Mouse (Mus musculus) lung, adult 2 months (tissue): ENCODE data around the gene Cnga3.

ENCODE experiments used
- CTCF ChIP-seq: fragments of 200-500 bp; IDR thresholded peaks from 2 replicates; pipeline ENCODE4 v1.5.1; 2011; ENCODE audit warnings: mild to moderate bottlenecking, low read length, control low read depth; ENCODE audit not compliant: insufficient read depth
- POLR2A ChIP-seq: fragments of 200-500 bp; IDR thresholded peaks from 2 replicates; pipeline ENCODE4 v1.6.1; 2011; ENCODE audit warnings: low read depth, mild to moderate bottlenecking, control low read depth, low read length, borderline replicate concordance; ENCODE audit errors: extremely low read depth

- TF ChIP-seq CTCF, result no peak
- no peak for TF ChIP-seq POLR2A
These were observed 44.2 kb downstream of the Cnga3 start for GRCm38 (mm10) chr1:37258443-37258842.
